Mouse (Mus musculus) lung, embryonic 15.5 days (tissue): ENCODE measurements around the gene Adamts6. TPM values are rescaled to one million over a fixed set of nuclear protein-coding genes. Genes with fewer than 3 reads are reported as not detected.

Source experiments
- polyA plus RNA-seq: library from polyadenylated mRNA; unstranded; fragments of >200 nt; fragmentation: Nextera tagmentation; extraction: Ambion mirVana; gene quantifications from 2 replicates; pipeline ENCODE4 v1.2.1, GENCODE M21; 2015

Gene Adamts6
- polyA plus RNA-seq, 1 experiment from 2014 or later: 3.6 TPM

Other genes with a start within 250 kb of the Adamts6 start
- gene Nln, start 178.2 kb upstream of the Adamts6 start, polyA plus RNA-seq: 18.6 and 18.7 TPM in 2 replicates
- 5.5 TPM in 2 replicates for gene Sgtb, start 178.1 kb upstream of the Adamts6 start, polyA plus RNA-seq
- gene Trappc13, start 109.4 kb upstream of the Adamts6 start, polyA plus RNA-seq: 57.5 and 63.8 TPM in 2 replicates
- 17.4 and 20.1 TPM in 2 replicates for gene Trim23, start 109.0 kb upstream of the Adamts6 start, polyA plus RNA-seq
- gene Cenpk, start 59.2 kb upstream of the Adamts6 start, polyA plus RNA-seq: 72.8 and 78.6 TPM in 2 replicates
- gene Ppwd1, start 59.0 kb upstream of the Adamts6 start, polyA plus RNA-seq: 16.0 and 16.4 TPM in 2 replicates